Mouse (Mus musculus): ENCODE data around the gene Apoc1. TPM values are rescaled to one million over a fixed set of nuclear protein-coding genes. Genes with fewer than 3 reads are reported as not detected.

The Apoc1 gene
- polyA plus RNA-seq, 1 experiment from 2014 or later, result 7.0 TPM

DNA sequence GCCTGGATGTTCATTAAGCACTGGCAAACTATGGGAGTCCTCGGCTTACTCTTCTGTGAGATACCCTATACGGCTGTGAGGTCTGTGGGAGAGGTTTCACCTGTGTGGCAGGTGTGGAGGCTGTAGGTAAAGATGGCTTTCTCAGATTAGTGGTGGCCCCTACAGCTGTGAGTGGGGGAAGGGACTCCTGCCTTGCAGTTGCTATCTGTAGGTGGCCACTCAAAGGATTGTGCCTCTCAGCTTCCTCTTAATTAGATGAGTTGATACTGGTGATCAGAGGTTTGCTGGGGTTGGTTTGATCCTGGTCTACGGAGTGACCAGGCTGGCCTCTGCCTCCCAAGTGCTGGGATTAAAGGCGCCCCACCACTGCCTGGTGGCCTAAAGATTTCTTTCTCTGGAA lies 12.0 kb upstream of the Apoc1 start:
- 91% methylated on average over 4 of the region's 4 CpGs for WGBS
- Histone ChIP-seq H3K4me2 (no peak overlapping the region), H3K4me3 (replicated peaks) (no peak overlapping the region), H3K9me3 (no peaks in the 10 kb centered on the region), H3K27me3 (no peaks in the 10 kb centered on the region), H3K27ac (no peak overlapping the region), H3K4me1 (replicated peaks) (peaks cover 8% of the 10 kb centered on the region), H3K9ac (replicated peaks) (no peak overlapping the region), H3K36me3 (peaks cover 76% of the 10 kb centered on the region)
- ATAC-seq (ENCODE audit: insufficient number of reproducible peaks, insufficient read depth, low FRiP score, low TSS enrichment, low read depth), result no peak

DNA sequence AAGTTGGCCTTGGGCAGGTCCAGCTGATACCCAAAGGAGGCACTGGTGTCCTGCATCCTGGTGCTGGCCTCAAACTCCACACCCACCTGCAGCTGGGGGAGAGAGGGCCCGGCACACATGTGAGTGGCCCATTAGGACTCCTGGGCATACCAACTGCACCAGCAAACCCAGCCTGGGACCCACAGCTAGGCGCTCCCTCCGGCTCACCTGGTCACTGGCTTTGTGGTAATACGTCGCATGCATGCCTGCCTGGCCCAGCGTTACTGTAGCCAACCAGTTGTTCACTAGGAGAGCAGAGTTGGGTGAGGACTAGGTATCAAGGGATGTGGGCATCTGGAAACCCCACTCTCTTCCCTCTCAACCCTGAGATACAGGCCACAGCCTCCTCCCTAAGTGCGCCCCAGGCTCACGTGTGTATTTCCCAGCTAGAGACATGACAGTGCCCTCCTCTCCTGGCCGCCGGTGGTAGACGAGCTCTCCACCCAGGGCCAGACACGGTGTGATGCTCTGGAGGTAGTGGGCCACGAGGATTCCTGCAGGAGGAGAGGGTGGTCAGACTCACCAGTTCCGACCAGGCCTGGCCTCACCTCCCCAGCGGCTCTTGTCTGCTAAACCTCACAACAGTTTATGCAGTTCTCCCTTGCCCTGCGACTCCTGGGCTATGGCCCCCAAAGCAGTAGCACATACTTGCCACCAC lies 10.5 kb upstream of the Apoc1 start:
- Histone ChIP-seq H3K4me3 (replicated peaks) (no peak overlapping the region), H3K36me3 (peaks cover 63% of the 10 kb centered on the region), H3K9ac (replicated peaks) (no peak overlapping the region), H3K27ac (no peak overlapping the region), H3K4me2 (no peak overlapping the region), H3K27me3 (peaks cover 4% of the 10 kb centered on the region), H3K4me1 (replicated peaks) (peaks cover 22% of the 10 kb centered on the region), H3K9me3 (no peaks in the 10 kb centered on the region)
- ATAC-seq (ENCODE audit: insufficient number of reproducible peaks, insufficient read depth, low FRiP score, low TSS enrichment, low read depth), result no peak
- 92% methylated on average over 16 of the region's 16 CpGs for WGBS

DNA sequence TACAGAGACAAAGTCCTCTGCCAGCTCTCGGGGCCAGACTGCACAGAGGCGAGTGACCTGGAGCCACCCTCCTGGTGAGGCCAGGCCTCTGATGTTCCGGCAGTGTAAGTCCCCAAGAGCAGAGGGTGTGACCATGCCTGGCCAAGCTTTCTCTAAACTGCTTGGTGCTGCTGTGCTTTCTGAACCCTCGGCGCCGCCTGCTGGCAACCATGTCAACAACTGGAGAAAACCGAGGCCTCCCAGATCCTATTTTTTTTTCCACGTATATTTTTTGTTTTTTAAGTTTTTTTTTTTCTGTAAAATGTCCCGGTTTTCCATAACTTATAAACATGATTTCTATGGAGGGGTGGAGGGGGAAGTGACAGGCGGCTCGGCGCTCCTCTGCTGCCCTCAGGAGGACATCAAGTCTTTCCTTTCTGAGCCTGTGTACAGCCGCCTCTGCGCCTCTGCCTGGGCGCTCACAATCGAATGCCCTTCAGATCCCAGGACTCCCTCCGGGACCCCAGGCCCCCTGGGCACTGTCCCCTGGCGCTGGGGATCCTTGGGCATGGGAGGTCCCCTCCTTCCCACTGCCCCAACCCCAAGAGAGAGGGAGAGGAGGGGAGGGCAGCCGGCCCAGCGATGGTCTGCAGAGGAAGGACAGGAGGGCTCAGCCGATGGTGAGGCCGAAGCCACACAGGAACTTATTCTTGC lies 8.8 kb upstream of the Apoc1 start:
- H3K36me3 ChIP-seq, result peaks cover 53% of the 10 kb centered on the region
- H3K9me3 ChIP-seq, result no peaks in the 10 kb centered on the region
- H3K9ac ChIP-seq (replicated peaks), result no peak overlapping the region
- H3K4me2 ChIP-seq, result no peak overlapping the region
- H3K27me3 ChIP-seq, result peaks cover 10% of the 10 kb centered on the region
- WGBS, result 34% methylated on average over 22 of the region's 22 CpGs
- 0 out of 2 replicates have a peak, but pooled peaks have one; percentile 61 for ATAC-seq (ENCODE audit: insufficient number of reproducible peaks, insufficient read depth, low FRiP score, low TSS enrichment, low read depth)
- peak overlapping the region; percentile 64; the same call in 1 of the 2 replicates for H3K27ac ChIP-seq
- H3K4me3 ChIP-seq (replicated peaks), result no peak overlapping the region
- peaks cover 25% of the 10 kb centered on the region for H3K4me1 ChIP-seq (replicated peaks)

DNA sequence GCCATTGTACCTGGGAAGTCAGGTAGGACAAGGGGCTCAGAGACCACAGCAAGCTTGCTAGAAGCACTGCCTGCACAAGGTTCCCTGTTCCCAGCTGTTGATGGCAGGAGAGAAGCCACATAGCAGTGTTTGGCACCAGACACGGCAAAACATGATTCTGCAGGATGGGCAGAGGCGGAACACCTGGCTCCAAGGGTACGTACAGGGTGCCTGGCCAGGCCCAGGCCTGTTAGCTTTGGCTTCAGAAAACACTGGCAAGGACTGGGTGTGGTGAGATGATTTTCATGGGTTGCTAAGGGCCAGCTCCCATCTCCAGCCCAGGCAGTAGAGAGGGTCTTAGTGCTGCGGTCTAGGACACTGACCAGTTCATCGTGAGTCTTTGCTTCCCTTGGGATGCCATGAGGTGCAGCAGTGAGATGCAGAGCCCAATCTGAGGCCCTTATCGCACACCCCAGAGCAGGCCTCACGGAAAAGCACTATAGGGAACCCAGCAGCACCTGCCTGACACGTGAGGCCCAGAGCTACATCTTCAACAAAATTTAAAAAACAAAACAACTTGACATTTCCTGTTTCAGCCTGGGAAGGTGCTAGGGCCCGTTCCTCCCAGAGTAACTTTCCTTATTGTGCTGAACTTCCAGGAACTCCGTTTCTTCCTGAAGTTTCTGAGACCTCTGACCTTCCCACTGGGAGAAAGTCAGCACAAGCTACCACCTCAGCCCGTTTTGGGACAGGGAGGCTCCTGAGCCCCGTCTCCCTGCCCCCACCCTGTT lies 8.0 kb upstream of the Apoc1 start:
- Histone ChIP-seq H3K36me3 (peaks cover 54% of the 10 kb centered on the region), H3K27ac (0 out of 2 replicates have a peak overlapping the region, but pooled peaks have one; percentile 31)
- ATAC-seq (ENCODE audit: insufficient number of reproducible peaks, insufficient read depth, low FRiP score, low TSS enrichment, low read depth), result no peak

DNA sequence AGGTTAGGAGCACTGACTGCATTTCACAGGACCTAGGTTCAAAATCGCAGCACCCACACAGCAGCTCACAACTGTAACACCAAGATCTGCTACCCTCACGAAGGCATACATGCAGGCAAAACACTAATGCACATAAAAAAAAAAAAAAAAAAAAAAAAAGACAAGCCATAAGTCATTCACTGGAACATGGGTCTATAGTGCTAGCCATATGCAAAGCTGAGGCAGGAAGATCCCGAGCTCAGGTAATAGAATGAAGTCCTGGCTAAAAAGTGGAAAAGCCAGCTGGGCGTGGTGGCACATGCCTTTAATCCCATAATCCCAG lies 7.3 kb upstream of the Apoc1 start:
- ATAC-seq (ENCODE audit: insufficient number of reproducible peaks, insufficient read depth, low FRiP score, low TSS enrichment, low read depth), result no peak
- Histone ChIP-seq H3K9ac (replicated peaks) (no peak overlapping the region), H3K27ac (no peak overlapping the region), H3K4me3 (replicated peaks) (no peak overlapping the region), H3K27me3 (peaks cover 10% of the 10 kb centered on the region), H3K36me3 (peaks cover 47% of the 10 kb centered on the region), H3K9me3 (no peaks in the 10 kb centered on the region), H3K4me1 (replicated peaks) (peaks cover 25% of the 10 kb centered on the region), H3K4me2 (no peak overlapping the region)
- WGBS, result 83% methylated on average over 4 of the region's 4 CpGs

More for the DNA sequence above, 8.0 kb upstream of the Apoc1 start:
- no peak overlapping the region for H3K4me3 ChIP-seq (replicated peaks)
- WGBS, result 61% methylated on average over 12 of the region's 12 CpGs
- H3K9me3 ChIP-seq, result no peaks in the 10 kb centered on the region
- H3K27me3 ChIP-seq, result peaks cover 10% of the 10 kb centered on the region
- peaks cover 25% of the 10 kb centered on the region for H3K4me1 ChIP-seq (replicated peaks)
- H3K9ac ChIP-seq (replicated peaks), result no peak overlapping the region
- no peak overlapping the region for H3K4me2 ChIP-seq

DNA sequence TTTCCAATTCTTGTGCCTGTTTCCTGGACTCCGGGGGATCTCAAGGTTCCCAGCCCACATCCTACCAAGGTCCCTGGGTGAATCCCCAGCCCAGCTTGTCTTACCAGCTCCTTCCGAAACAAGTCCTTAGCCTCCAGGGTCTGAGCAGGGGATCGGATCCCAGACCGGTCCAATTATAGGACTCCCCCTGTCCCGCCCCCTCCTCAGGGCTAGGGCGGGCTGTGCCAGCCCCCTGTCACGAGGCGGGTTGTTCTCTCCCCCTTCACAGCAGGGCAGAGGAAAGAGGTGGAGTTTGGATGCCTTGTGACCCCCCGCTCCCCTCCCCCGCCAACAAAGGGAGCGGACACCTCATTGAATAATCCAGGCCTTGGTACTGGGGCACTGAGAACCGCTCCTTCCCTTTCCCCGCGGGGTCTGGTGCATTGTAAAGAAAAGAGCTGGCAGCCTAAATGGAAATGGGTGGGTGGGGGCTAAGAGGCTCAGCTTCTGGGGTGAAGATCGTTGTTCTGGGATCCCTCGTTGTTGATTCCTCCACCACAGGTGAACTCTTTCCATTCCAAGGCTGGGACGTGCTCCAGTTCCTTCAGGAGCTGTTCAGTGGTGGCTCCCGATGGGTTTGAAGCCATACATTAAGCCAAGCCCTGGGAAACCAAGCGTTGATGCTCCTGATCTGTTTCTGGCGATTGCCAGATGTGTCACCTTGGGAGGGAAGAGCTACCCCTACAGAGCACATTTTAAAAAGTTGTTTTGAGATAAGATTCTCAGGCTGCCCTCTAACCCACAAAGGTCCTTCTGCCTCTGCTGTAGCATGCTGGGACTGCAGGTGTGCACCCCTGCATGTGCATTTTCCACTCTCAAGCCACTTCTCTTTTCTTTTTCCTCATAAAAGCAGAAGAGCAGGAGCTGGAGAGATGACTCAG lies 6.7 kb upstream of the Apoc1 start, which contains the start of gene Apoe:
Gene Apoe (minus strand): TSS at position 282 of the 920 bp plus-strand sequence.
- H3K9ac ChIP-seq (replicated peaks), result peak within 1 kb of the TSS; percentile 31
- H3K27ac ChIP-seq, result 0 out of 2 replicates have a peak within 1 kb of the TSS, but pooled peaks have one; percentile 23
- peak within 1 kb of the TSS; percentile 67 for H3K4me2 ChIP-seq
- no peaks in the 10 kb centered on the region for H3K9me3 ChIP-seq
- under 1% methylated on average over 20 of the region's 20 CpGs for WGBS
- peak within 1 kb of the TSS; percentile 40 for H3K4me3 ChIP-seq (replicated peaks)
- H3K4me1 ChIP-seq (replicated peaks), result peaks cover 25% of the 10 kb centered on the region
- peaks cover 10% of the 10 kb centered on the region for H3K27me3 ChIP-seq
- H3K36me3 ChIP-seq, result peaks cover 41% of the 10 kb centered on the region
- ATAC-seq (ENCODE audit: insufficient number of reproducible peaks, insufficient read depth, low FRiP score, low TSS enrichment, low read depth), result 0 out of 2 replicates have a peak, but pooled peaks have one; percentile 13

DNA sequence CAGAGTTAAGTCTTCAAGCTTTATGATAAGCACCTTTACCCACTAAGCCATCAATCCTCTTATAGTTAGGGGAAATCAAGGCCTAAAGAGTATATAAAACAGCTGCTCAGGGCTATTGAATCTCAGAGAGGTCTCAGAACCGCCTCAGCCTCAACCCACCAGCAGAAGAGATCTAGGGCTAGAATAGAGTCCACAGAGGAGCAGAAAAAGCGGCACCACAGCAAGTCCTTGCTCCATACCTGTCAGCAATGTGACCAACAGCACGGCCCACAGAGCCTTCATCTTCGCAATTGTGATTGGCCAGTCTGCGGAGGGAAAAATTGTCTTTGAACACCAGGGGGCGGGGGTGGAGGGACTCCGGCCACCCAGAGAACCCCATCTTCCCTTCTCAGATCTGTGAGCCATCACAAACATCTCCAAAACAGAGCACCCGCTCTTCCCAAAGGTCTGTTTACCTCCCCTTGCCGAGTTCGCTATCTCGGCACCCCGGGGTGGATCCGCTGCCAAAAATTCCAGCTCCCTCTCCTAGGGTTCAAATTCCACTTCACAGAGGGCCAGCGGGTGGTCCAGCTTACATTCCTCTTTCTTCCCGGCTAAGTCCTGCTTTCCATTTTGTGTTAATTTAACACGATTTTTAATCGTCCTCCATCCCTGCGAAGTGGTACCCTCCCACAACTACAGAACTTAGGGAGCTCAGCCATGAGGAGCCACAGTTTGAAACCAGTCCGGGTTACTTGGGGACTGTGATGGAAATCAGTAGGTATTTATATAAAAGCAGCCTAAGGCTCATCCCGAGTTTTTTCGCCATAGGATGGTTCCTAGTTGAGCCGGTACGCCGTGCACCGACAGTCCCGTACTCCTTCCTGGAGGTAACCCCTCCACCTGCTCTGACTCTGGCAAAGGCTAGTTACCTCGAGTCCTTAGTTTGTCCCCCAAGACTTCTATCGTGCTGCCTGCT lies 5.8 kb upstream of the Apoc1 start:
- Histone ChIP-seq H3K27ac (0 out of 2 replicates have a peak overlapping the region, but pooled peaks have one; percentile 23), H3K9ac (replicated peaks) (peak overlapping the region; percentile 31), H3K4me1 (replicated peaks) (peaks cover 29% of the 10 kb centered on the region), H3K36me3 (peaks cover 32% of the 10 kb centered on the region), H3K4me3 (replicated peaks) (peak overlapping the region; percentile 40), H3K4me2 (peak overlapping the region; percentile 67), H3K9me3 (no peaks in the 10 kb centered on the region), H3K27me3 (peaks cover 10% of the 10 kb centered on the region)
- WGBS, result 2% methylated on average over 28 of the region's 28 CpGs
- no peak; the same call in 1 of the 2 replicates for ATAC-seq (ENCODE audit: insufficient number of reproducible peaks, insufficient read depth, low FRiP score, low TSS enrichment, low read depth)

DNA sequence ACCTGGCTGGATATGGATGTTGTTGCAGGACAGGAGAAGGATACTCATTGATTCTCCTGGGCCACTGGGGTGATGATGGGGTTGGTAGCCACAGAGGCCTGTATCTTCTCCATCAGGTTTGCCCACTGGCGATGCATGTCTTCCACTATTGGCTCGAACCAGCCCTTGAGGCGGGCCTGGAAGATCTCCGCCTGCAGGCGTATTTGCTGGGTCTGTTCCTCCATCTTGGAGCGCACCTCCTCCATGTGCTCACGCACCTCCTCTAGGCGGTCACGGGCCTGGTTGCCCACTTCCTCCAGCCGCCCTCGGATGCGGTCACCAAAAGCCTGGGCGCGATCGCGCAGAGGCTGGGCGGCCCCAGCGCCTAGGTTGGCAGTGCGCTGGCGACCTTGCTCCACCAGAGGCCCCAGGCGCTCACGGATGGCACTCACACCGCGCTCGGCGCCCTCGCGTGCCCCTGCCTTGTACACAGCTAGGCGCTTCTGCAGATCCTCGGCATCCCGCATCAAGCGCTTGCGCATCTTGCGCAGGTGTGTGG lies 3.9 kb upstream of the Apoc1 start:
- no peak overlapping the region for H3K4me3 ChIP-seq (replicated peaks)
- peaks cover 10% of the 10 kb centered on the region for H3K27me3 ChIP-seq
- H3K27ac ChIP-seq, result no peak overlapping the region
- H3K9ac ChIP-seq (replicated peaks), result no peak overlapping the region
- no peak overlapping the region for H3K4me2 ChIP-seq
- ATAC-seq (ENCODE audit: insufficient number of reproducible peaks, insufficient read depth, low FRiP score, low TSS enrichment, low read depth), result no peak
- no peaks in the 10 kb centered on the region for H3K9me3 ChIP-seq
- H3K4me1 ChIP-seq (replicated peaks), result peaks cover 31% of the 10 kb centered on the region
- 92% methylated on average over 34 of the region's 34 CpGs for WGBS
- H3K36me3 ChIP-seq, result peaks cover 14% of the 10 kb centered on the region

DNA sequence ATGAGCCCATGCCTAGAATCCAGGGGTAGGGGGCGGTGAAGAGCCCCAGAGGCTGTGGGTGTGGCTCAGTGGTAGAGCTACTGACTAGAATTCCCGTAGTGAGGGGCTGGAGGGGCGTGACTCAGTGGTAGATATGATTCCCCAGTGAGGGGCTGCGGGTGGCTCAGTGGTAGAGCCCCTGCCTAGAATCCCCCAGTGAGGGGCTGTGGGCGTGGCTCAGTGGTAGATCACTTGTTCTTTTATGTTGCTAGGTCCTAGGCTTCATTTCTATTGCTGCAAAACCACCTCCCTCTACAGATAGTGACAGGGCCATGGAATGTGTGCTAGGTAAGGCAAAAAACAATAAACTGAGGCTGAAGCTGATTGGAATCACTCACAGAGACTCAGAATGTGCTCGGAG lies 3.4 kb upstream of the Apoc1 start:
- H3K36me3 ChIP-seq, result peaks cover 12% of the 10 kb centered on the region
- no peak for ATAC-seq (ENCODE audit: insufficient number of reproducible peaks, insufficient read depth, low FRiP score, low TSS enrichment, low read depth)
- no peak overlapping the region for H3K4me2 ChIP-seq
- no peak overlapping the region for H3K4me3 ChIP-seq (replicated peaks)
- H3K27ac ChIP-seq, result no peak overlapping the region
- 89% methylated on average over 6 of the region's 6 CpGs for WGBS
- H3K9ac ChIP-seq (replicated peaks), result no peak overlapping the region
- H3K27me3 ChIP-seq, result peaks cover 10% of the 10 kb centered on the region
- peaks cover 30% of the 10 kb centered on the region for H3K4me1 ChIP-seq (replicated peaks)
- no peaks in the 10 kb centered on the region for H3K9me3 ChIP-seq
